Mouse (Mus musculus): ENCODE results near the gene Lrfn2.
A peak's percentile ranks its signal among the peaks of the same experiment; 100 is the strongest.

Gene Lrfn2

DNA sequence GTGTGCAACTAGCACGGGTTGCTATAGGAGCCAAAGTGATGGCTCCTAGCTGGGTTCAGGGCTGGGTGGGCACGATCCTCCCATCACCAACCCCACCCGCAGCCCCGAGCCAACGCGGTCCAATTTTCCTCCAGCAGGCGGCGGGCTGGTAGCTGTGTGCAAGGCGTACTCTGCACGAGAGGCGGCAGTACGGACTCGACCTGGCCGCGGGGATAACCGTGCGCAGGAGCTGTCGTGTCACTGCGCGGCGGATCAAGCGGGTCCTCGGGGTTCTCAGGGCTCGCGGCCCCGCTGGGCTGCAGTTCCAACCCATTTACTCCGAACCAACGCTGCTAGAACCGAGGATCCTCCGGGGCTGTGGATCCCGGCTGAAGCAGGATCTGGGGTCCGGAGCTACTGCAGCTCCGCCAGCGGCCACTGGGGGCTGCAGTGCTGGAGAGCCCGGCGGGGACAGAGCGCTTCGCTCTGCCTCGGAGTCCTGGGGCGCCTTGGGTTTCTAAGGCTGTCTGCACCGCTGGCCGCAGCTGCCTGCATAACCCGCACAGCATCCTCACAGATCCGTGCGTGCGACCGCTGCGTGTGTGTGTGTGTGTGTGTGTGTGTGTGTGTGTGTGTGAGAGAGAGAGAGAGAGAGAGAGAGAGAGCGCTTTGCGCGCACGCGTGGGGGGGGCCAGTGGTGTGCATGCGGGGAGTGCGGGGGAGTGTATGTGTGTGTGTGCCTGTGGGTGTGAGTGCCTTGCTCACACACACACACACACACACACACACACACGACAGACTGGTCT, at the start of gene Lrfn2:
TSS of gene Lrfn2 (plus strand) at position 759 of the 785 bp plus-strand sequence.
- no peak for DNase-seq (ENCODE audit: low read depth)

DNA sequence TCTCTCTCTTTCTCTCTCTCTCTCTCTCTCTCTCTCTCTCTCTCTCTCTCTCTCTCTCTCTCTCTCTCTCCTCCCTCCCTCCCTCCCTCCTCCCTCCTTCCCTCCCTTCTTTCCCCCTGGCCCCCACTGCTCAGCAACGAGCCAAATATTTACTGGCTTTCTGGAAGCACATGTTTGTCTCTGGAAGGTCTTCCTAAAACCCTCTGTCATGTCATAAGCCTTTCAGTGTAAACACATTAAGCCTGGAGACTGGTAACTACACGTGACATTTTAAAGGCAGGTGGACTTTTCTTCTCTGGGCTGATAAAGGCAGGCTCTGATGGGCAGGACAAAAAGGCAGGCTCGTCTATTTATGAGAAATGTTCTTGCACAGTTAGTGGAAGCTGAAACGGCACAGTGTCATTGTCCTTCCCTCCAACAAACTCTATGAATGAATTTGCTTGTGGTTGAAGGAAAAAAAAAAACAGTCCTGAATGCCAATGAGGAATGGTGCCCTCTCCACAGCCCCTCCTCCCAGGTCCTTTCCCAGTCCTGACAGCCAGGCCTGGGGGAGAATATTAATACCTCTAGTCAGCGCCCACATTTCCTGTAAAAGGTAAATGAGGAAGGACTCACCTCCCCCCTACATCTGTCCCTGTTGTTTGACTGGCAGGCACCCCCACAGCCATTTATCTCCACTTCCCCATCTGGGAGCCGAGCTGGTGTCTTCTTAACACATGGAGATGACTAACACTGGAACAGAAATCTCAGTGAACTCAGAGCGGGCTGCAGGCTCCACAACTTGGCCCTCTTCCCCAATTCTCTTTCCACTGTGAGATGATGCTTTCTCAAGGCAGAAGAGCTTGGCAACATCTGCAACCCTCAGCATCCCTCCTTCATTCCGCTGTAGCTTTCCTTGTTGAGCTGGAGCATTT, 44.5 kb upstream of the Lrfn2 start:
- DNase-seq (ENCODE audit: low read depth): no peak

DNA sequence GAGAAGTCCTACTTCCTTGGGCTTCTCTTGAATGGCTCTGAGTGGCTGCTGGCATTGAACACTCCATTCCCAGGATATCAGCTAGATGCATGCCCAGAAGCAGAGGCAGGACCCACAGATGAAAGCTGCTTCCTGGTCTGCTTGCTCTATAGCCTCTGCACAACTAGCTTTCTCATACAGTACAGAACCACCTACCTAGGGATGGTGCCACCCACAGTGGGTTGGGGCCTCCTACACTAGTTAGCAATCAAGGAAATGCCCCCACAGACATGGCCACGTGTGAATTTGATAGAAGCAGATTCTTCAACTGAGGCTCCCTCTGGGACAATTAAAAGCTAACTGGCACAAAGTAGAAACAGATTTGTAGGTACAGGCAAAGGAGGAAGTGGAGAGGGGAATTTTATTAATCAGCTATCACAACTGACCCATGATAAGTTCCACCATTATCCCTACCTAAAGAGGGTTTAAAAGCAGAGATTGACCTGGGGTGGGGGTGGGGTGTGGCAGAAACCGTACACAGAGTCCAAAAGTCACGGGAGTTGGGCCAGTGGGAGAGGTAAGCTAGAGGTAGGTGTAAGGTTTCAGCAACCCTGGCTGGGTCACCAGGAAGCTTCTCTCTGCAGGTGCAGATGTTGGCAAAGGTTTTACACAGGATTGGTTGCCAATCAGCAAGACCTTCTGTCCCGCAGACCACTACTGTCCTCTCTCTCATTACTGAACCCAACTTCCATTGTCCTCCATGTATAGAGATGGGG, 26.7 kb upstream of the Lrfn2 start:
- DNase-seq (ENCODE audit: low read depth): no peak

DNA sequence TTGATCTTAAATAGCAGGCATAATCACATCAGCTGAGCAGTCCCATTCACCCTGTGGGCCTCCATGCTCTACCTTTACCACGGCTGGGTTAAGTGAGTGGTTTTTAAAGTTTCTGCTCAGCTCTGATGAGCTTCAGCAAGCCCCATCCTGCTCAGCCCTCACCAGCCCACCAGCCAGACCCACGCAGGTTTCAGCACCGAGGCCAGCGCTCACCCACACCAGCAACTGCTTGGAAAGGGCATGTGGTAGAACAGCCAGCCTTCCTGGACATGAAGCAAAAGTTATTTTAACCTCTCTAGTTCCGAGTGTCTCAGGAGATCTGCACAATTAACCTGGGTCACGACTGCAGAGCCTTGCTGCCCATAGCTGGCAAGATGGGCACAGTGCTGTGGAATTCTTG, 18.7 kb upstream of the Lrfn2 start:
- peak; percentile 13 for DNase-seq (ENCODE audit: low read depth)

DNA sequence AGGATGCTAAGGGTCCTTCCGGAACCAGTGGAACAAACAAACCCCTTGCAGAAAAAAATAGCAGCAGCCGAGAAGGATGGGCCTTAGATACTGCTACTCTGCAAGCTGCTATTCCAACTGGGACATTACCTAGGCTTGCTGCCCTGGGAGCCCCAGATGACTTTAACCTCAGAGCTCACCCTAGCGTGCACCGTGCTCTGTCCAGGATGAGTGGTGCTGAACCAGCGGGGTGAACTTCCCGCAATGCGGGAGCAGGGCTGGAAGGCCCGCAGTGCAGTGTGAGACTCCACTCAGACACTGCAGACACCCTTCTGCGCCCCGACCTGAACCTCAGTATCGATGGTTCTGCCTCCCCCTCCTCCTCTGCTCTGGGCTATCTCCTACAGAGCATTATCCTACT, 14.8 kb upstream of the Lrfn2 start:
- DNase-seq (ENCODE audit: low read depth): peak; percentile 10

DNA sequence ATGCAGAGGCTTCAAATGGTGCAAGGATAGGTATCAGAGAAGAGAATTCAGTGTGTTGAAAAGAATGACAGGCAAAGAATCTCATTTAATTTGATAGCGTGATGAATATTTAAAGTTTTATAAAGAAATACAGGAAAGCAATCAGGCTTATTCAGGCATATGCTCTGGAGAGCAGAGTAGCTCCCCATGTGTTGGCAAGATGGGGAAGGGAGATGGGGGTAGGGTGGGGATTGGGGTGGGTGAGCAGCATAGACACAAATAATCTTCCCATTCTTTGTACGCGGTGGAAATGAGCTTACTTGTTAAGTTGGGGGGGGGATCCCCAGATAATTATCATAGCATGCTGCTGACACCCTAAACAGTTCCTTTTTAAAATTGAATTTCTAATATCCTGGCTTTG, 13.7 kb upstream of the Lrfn2 start:
- DNase-seq (ENCODE audit: low read depth): no peak

DNA sequence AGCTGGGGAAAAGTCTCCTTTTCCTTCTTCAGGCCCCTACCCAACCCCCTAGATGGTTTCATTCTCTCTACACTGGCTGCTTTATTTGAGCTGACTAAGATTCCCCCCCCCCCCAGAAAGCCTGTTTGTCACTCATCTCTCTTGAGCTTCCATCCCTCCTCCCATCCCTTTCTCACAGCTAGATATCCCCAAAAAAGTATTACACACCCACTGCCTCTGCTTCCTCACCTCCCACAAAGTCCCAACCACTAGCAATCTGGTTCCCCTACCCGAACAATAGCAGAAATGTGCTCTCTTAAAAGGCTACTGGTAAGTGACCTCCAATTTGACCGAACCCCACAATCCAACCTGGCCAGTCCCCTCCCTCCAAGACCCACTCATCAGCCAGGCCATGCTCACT, 9.3 kb upstream of the Lrfn2 start:
- DNase-seq (ENCODE audit: low read depth): no peak

DNA sequence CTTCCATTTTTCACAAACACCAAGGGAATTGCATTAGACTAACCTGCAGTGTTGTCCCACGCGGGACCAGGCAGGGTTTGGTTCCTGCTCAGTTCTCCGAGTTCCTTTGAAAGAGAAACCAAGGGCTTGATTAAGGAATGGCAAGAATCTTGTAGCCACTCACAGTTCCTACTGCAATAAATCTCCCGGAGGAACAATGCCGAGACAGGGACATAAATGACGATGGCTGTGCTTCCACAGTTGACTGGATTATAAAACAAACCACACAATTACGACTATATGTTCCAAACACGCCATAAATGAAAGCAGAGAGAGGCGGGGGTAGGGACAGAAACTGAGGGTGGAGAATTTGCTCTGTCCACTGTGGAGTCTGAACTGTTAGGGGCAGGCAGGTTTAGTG, 6.8 kb upstream of the Lrfn2 start:
- no peak for DNase-seq (ENCODE audit: low read depth)

DNA sequence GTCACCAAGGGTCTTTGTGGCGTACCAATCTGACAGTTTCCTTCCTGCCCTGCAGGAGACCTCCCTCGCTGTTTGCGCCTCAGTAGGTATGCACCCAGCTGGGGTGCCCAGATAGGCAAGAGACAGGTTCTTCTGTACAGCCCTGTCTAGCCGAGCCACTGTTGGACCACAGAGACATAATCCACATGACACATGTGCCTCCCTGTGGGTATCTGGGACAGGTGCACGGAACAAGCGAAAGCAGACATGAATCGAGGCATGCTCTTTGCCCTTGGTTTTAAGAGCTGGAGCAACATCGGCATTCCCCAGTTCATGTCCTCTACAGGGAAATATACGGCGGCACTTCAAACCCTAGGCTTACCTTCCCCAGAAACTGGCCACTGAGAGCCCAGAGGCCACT, 1.2 kb upstream of the Lrfn2 start:
- no peak for DNase-seq (ENCODE audit: low read depth)

DNA sequence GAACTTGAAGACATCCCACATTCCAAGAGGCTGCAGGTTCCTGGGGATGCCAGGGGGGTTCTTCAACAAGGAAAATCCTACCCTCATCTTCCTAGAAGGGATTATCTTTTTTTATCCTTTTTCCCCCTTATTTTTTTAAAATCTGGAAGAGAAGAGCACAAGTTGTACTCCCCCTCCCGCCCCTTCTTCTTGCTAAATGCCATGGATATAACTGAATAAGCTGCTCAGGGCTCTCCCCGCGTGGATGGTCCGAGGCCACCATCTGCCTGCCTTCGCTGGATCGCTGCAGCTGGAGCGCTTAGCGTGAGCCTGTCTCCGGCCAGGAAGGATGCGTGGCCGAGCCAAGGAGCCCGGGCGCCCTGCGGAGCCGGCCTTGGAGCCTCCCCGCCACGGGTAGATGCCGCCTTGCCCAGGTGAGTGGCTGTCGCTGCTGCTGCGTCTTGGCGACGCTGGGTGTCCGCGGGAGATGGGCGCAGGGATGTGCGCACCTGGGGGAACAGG, 277 bp downstream of the Lrfn2 start:
- DNase-seq (ENCODE audit: low read depth): no peak

DNA sequence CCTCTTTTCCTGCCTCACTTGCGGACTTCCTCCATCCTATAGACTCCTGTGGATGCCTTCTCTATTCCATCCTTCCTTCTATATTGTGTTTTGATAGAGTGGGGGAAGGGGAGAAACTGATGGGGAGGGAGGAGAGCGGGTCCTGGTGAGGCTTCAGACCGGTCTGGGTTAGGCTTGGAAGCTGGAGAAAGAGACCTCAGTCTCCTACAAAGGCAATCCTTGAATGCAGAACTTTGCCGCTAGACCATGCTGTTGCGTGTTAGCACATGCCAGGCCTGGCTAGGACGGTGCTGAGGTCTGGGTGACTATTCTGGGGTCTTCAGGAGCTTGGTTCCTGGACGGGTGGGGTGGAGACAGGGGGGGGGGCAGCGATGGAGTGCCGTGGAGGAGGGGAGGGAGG, 737 bp downstream of the Lrfn2 start:
- no peak for DNase-seq (ENCODE audit: low read depth)

DNA sequence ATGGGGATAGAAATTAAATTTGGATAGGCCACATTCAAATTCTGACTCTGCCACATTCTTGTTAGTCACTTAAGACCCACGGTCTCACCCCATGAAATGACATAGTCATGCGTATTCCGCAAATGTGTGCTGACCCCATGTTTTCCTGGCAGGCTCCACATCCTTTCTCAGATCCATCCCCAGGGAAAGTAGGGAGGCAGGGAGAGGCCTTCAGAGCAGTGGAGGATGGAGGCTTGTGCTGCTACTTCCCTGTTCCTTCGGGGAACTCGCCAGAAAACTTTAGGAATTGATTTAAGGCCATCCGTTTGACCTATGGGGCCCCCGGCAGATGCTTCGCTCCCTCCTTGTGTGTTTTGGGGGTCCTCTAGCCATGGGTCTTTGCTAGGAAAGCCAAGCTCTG, 3.0 kb downstream of the Lrfn2 start:
- DNase-seq (ENCODE audit: low read depth): no peak

DNA sequence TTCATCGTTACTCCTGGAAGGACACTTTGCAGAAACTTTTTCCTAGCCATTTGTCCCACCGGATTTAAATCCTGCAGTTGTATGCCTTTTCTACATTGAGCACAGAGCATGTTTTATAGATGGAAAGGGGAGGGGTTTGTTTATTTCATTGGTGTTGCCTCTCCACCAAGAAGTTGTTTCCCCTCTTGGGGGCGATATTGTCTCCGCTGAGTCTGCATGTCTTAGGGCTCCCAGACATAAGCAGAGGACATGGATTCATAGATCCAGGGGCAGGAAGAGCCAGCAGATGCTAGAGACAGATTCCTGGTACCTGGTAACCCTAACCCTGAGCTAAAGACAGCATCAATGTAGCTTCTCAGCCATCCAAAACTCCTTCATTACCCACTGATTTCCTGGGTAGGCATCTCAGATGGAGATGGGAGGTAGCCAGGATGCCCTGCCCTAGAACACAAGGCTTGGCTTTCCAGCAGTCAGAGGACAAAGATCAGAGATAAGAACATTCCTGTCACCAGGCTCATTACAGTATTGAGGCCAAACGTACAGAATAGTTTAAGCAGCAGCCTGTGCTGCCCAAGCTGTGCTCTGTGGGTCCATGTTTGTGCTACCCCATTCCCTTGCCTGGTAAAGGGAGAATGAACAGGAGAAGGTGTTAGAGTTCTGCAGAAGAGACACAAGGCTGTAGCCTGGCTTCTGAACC, 4.4 kb downstream of the Lrfn2 start:
- no peak for DNase-seq (ENCODE audit: low read depth)

DNA sequence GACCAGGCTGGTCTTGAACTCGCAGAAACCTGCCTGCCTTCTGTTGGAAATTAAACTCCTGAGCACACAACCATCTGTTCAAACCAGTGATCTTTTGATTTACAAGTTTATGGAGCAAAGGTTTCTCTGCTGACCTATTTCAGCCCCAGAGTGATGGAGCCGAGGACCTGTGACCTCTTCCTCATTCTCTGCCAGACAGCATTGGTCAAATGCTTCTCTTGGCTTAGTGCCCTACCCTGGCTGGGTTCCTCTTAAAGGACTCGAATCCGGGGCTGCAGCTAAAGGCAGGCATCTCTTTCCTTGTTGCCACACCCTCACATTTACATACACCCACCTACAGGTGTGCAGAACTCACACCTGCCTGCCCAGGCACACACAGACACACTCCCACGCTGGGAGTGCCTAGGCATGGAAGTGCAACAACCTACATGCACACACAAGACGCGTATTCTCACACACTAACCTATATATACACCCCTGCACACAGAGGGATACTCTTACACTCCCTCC, 6.6 kb downstream of the Lrfn2 start:
- peak; percentile 8 for DNase-seq (ENCODE audit: low read depth)

DNA sequence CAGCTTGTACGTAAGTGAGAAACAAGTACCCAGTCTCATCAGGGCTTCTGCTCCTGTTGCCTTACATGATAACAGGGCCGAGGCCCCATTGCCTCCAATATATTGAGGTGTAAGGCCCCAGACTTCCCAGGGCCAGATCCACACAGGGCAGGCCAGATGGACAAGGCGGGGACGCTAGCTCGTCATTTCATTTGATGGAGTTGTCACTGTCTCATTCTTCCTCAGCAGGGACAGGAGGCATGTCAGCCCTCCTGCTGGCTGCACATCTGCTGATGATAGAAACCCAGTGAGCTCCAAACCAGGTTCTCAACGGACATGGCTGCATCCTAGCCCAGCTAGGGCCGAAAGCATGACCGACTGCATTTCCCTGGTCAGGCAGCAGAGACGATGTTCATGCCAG, 14.1 kb downstream of the Lrfn2 start:
- DNase-seq (ENCODE audit: low read depth): no peak

DNA sequence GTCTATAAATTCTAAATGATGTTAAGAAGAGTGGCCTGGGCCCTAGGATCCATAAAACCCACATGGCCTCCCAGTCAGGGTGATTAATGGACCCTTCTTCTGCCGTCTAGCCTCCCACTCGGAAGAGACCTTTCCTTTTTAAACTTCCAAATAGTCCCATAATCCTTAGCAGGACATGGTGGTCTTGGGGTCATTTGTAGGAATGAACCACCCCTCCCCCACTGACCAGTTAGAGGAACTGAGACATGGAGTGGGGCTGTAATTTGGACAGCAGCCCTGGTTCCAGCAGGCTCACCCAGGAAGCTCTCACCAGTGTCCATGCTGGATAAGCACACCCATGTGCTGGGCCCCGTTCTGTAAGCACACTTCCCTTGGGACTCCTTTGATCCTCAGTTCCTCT, 14.6 kb downstream of the Lrfn2 start:
- no peak for DNase-seq (ENCODE audit: low read depth)

DNA sequence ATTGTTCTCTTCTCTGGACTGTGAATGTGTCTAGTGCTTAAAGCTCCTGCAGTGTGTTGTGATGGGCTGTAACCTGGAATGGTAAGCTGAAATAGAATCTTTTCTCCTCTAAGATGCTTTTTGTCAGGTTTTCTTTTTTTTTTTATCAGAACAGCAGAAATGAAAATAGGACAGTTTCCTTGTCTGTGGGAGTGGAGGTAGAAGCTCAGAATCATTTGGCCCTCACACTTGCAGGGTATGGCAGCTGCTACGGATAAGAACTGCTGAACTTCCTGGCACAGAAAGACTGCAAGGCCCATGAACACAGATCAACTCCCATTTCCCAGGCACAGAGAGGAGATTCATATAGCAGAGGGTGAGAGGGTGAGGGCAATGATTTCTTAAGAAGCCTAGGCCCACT, 19.1 kb downstream of the Lrfn2 start:
- DNase-seq (ENCODE audit: low read depth): no peak

DNA sequence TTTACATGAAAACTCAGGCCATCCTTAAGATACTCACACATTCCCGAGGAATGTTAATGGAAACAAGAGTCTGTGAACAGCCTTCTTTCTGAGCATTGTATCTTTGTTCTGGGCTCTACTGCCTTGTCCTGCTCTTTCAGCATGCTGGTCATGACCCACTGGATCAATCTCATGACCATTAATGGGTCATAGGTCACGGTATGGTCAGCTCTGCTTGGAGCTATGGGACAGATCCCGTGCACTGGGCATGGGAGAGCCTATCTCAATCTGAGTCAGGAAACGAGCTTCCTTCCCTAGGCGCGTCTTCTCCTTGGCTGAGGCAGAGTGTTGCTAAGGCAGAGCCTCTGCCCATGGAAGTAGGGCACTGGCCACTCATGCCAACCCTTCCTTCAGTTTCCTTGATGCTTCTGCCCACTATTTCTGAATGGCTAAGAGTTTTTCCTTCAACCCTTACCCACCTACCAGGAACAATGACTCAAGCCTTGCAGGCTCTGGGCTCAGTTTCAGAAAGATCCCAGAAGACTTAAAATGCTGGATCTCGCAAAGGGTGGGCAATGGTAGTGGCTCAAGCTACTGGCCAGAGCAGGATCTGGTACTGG, 24.0 kb downstream of the Lrfn2 start:
- DNase-seq (ENCODE audit: low read depth): no peak

DNA sequence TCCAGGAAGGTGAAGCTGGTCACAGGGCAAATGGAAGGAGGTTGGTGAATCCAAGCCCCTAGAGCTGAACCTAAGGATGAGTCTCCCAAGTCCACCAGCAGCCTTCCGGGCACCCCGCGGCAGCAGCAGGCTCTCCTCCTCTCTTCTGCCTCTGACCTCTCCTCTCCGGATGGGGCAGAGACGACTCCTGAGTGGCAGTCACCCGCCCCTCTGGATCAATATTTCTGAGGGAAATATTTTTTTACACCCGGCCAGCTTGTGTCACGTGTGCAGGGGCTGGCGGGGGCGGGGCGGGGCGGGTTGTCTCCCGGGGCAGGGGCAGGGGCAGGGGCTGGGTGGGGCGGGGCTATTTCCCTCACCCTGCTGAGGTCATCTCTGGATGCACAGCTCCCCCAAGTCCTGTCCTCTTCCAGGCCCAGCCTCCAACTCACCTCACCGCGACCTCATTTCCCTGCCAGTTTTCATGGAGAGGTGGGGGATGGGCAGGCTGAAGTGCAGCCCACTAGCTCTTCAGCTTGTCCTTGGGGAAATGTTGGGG, 28.1 kb downstream of the Lrfn2 start:
- DNase-seq (ENCODE audit: low read depth): no peak

DNA sequence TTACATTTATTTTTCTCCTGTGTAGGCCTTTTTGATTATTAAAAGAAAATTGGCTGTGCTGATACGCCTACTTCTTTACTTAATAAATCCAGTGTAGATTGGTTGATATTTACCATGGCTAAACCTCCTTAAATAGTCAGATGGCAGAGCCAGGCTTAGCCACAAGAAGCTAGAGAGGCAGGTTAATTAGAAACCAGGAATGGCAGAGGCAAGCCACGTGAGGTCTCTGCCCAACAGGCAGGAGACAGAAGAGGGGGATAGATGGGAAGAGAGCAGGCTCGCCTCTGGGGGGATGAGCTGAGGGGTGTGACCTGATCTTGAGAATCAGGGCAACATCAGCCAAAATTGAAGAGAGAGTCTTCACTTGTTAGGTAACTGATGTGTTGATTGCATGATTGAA, 30.5 kb downstream of the Lrfn2 start:
- no peak for DNase-seq (ENCODE audit: low read depth)

DNA sequence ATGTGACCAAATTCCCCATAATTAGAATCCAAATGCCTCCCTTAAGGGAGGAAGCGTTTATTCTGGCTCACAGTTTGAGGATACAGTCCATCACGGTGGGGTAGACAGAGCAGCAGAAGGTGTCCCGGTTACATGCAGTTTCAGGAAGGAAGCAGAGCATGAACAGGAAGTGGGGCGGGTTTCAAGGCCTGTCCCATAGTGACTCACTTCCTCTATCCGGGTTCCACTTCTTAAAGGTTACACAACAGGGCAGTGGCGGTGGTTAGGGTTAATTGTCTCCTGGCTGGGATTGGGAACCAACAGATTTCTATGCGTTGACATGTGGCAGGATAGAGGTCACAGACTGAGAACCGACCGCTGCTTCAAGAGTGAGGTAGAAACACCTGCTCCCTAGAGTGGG, 31.6 kb downstream of the Lrfn2 start:
- DNase-seq (ENCODE audit: low read depth): no peak
